Mouse (Mus musculus): ENCODE results near the gene Pax5. TPM values are rescaled to one million over a fixed set of nuclear protein-coding genes. Genes with fewer than 3 reads are reported as not detected.

The Pax5 gene
- polyA plus RNA-seq, 1 experiment from 2014 or later: 0.34 TPM

- Histone ChIP-seq H3K27ac (ENCODE audit: low read length) (no peak overlapping the region), H3K4me1 (ENCODE audit: control insufficient read depth, insufficient read depth, low read length) (no peaks in the 10 kb centered on the region), H3K9ac (ENCODE audit: low read length) (no peak overlapping the region), H3K4me3 (ENCODE audit: low read length) (no peak overlapping the region), H3K4me2 (ENCODE audit: low read depth, low read length) (no peak overlapping the region), H3K9me3 (replicated peaks; ENCODE audit: control insufficient read depth, low read length) (no peaks in the 10 kb centered on the region), H3K27me3 (ENCODE audit: control insufficient read depth, insufficient read depth, low read length) (no peaks in the 10 kb centered on the region), H3K36me3 (ENCODE audit: control insufficient read depth, insufficient read depth) (no peaks in the 10 kb centered on the region)
- no peak for ATAC-seq (replicated peaks; ENCODE audit: extremely low read depth, insufficient read depth, low FRiP score)
- 89% methylated on average over 6 of the region's 6 CpGs for WGBS
Measured at GRCm38 (mm10) chr4:44625108-44625424, 85.2 kb downstream of the Pax5 start.

- ATAC-seq (replicated peaks; ENCODE audit: extremely low read depth, insufficient read depth, low FRiP score): no peak
- 78% methylated on average over 12 of the region's 12 CpGs for WGBS
- H3K4me3 ChIP-seq (ENCODE audit: low read length): no peak overlapping the region
- H3K4me2 ChIP-seq (ENCODE audit: low read depth, low read length): no peak overlapping the region
- H3K27me3 ChIP-seq (ENCODE audit: control insufficient read depth, insufficient read depth, low read length): no peaks in the 10 kb centered on the region
- no peaks in the 10 kb centered on the region for H3K36me3 ChIP-seq (ENCODE audit: control insufficient read depth, insufficient read depth)
- no peak overlapping the region for H3K9ac ChIP-seq (ENCODE audit: low read length)
- H3K27ac ChIP-seq (ENCODE audit: low read length): no peak overlapping the region
- no peaks in the 10 kb centered on the region for H3K9me3 ChIP-seq (replicated peaks; ENCODE audit: control insufficient read depth, low read length)
- H3K4me1 ChIP-seq (ENCODE audit: control insufficient read depth, insufficient read depth, low read length): no peaks in the 10 kb centered on the region
Measured at GRCm38 (mm10) chr4:44624232-44625107, 85.8 kb downstream of the Pax5 start.

- H3K9ac ChIP-seq (ENCODE audit: low read length): no peak overlapping the region
- no peaks in the 10 kb centered on the region for H3K27me3 ChIP-seq (ENCODE audit: control insufficient read depth, insufficient read depth, low read length)
- H3K4me3 ChIP-seq (ENCODE audit: low read length): no peak overlapping the region
- H3K27ac ChIP-seq (ENCODE audit: low read length): no peak overlapping the region
- no peaks in the 10 kb centered on the region for H3K4me1 ChIP-seq (ENCODE audit: control insufficient read depth, insufficient read depth, low read length)
- no peak overlapping the region for H3K4me2 ChIP-seq (ENCODE audit: low read depth, low read length)
- ATAC-seq (replicated peaks; ENCODE audit: extremely low read depth, insufficient read depth, low FRiP score): no peak
- no peaks in the 10 kb centered on the region for H3K9me3 ChIP-seq (replicated peaks; ENCODE audit: control insufficient read depth, low read length)
- H3K36me3 ChIP-seq (ENCODE audit: control insufficient read depth, insufficient read depth): no peaks in the 10 kb centered on the region
- WGBS: 83% methylated on average over 5 of the region's 5 CpGs
Measured at GRCm38 (mm10) chr4:44623435-44623727, 86.9 kb downstream of the Pax5 start.

GRCm38 (mm10) chr4:44622682-44623434 lies 87.4 kb downstream of the Pax5 start:
- ATAC-seq (replicated peaks; ENCODE audit: extremely low read depth, insufficient read depth, low FRiP score): no peak
- WGBS: 84% methylated on average over 17 of the region's 17 CpGs
- H3K4me1 ChIP-seq (ENCODE audit: control insufficient read depth, insufficient read depth, low read length): no peaks in the 10 kb centered on the region
- H3K4me3 ChIP-seq (ENCODE audit: low read length): no peak overlapping the region
- H3K4me2 ChIP-seq (ENCODE audit: low read depth, low read length): no peak overlapping the region
- no peaks in the 10 kb centered on the region for H3K27me3 ChIP-seq (ENCODE audit: control insufficient read depth, insufficient read depth, low read length)
- H3K9me3 ChIP-seq (replicated peaks; ENCODE audit: control insufficient read depth, low read length): no peaks in the 10 kb centered on the region
- no peaks in the 10 kb centered on the region for H3K36me3 ChIP-seq (ENCODE audit: control insufficient read depth, insufficient read depth)
- no peak overlapping the region for H3K9ac ChIP-seq (ENCODE audit: low read length)
- H3K27ac ChIP-seq (ENCODE audit: low read length): no peak overlapping the region

GRCm38 (mm10) chr4:44620241-44620640 lies 90.0 kb downstream of the Pax5 start:
- Histone ChIP-seq H3K9me3 (replicated peaks; ENCODE audit: control insufficient read depth, low read length) (no peaks in the 10 kb centered on the region), H3K36me3 (ENCODE audit: control insufficient read depth, insufficient read depth) (no peaks in the 10 kb centered on the region), H3K4me3 (ENCODE audit: low read length) (no peak overlapping the region), H3K27ac (ENCODE audit: low read length) (no peak overlapping the region), H3K4me1 (ENCODE audit: control insufficient read depth, insufficient read depth, low read length) (no peaks in the 10 kb centered on the region), H3K9ac (ENCODE audit: low read length) (no peak overlapping the region), H3K4me2 (ENCODE audit: low read depth, low read length) (no peak overlapping the region), H3K27me3 (ENCODE audit: control insufficient read depth, insufficient read depth, low read length) (no peaks in the 10 kb centered on the region)
- WGBS: 95% methylated on average over 5 of the region's 5 CpGs
- no peak for ATAC-seq (replicated peaks; ENCODE audit: extremely low read depth, insufficient read depth, low FRiP score)

- Histone ChIP-seq H3K4me2 (ENCODE audit: low read depth, low read length) (no peak overlapping the region), H3K27me3 (ENCODE audit: control insufficient read depth, insufficient read depth, low read length) (no peaks in the 10 kb centered on the region), H3K27ac (ENCODE audit: low read length) (no peak overlapping the region), H3K4me1 (ENCODE audit: control insufficient read depth, insufficient read depth, low read length) (no peaks in the 10 kb centered on the region), H3K9ac (ENCODE audit: low read length) (no peak overlapping the region), H3K9me3 (replicated peaks; ENCODE audit: control insufficient read depth, low read length) (no peaks in the 10 kb centered on the region), H3K36me3 (ENCODE audit: control insufficient read depth, insufficient read depth) (no peaks in the 10 kb centered on the region), H3K4me3 (ENCODE audit: low read length) (no peak overlapping the region)
- ATAC-seq (replicated peaks; ENCODE audit: extremely low read depth, insufficient read depth, low FRiP score): no peak
- 83% methylated on average over 8 of the region's 8 CpGs for WGBS
Measured at GRCm38 (mm10) chr4:44614066-44614667, 96.1 kb downstream of the Pax5 start.

GRCm38 (mm10) chr4:44612392-44612791 lies 97.9 kb downstream of the Pax5 start:
- Histone ChIP-seq H3K9me3 (replicated peaks; ENCODE audit: control insufficient read depth, low read length) (no peaks in the 10 kb centered on the region), H3K4me2 (ENCODE audit: low read depth, low read length) (no peak overlapping the region), H3K36me3 (ENCODE audit: control insufficient read depth, insufficient read depth) (no peaks in the 10 kb centered on the region), H3K4me1 (ENCODE audit: control insufficient read depth, insufficient read depth, low read length) (no peaks in the 10 kb centered on the region), H3K27me3 (ENCODE audit: control insufficient read depth, insufficient read depth, low read length) (no peaks in the 10 kb centered on the region), H3K9ac (ENCODE audit: low read length) (no peak overlapping the region), H3K4me3 (ENCODE audit: low read length) (no peak overlapping the region), H3K27ac (ENCODE audit: low read length) (no peak overlapping the region)
- WGBS: 85% methylated on average over 3 of the region's 3 CpGs
- no peak for ATAC-seq (replicated peaks; ENCODE audit: extremely low read depth, insufficient read depth, low FRiP score)

- Histone ChIP-seq H3K27me3 (ENCODE audit: control insufficient read depth, insufficient read depth, low read length) (no peaks in the 10 kb centered on the region), H3K9ac (ENCODE audit: low read length) (no peak overlapping the region), H3K4me1 (ENCODE audit: control insufficient read depth, insufficient read depth, low read length) (peaks cover 24% of the 10 kb centered on the region), H3K36me3 (ENCODE audit: control insufficient read depth, insufficient read depth) (no peaks in the 10 kb centered on the region), H3K9me3 (replicated peaks; ENCODE audit: control insufficient read depth, low read length) (no peaks in the 10 kb centered on the region), H3K27ac (ENCODE audit: low read length) (no peak overlapping the region), H3K4me3 (ENCODE audit: low read length) (no peak overlapping the region), H3K4me2 (ENCODE audit: low read depth, low read length) (no peak overlapping the region)
- no peak for ATAC-seq (replicated peaks; ENCODE audit: extremely low read depth, insufficient read depth, low FRiP score)
- 23% methylated on average over 2 of the region's 2 CpGs for WGBS
Measured at GRCm38 (mm10) chr4:44605453-44605852, 104.8 kb downstream of the Pax5 start.

GRCm38 (mm10) chr4:44602257-44602801 lies 108.0 kb downstream of the Pax5 start:
- ATAC-seq (replicated peaks; ENCODE audit: extremely low read depth, insufficient read depth, low FRiP score): no peak
- H3K9me3 ChIP-seq (replicated peaks; ENCODE audit: control insufficient read depth, low read length): no peaks in the 10 kb centered on the region

More at GRCm38 (mm10) chr4:44602257-44602801, 108.0 kb downstream of the Pax5 start:
- WGBS: 29% methylated on average over 5 of the region's 5 CpGs
- Histone ChIP-seq H3K4me2 (ENCODE audit: low read depth, low read length) (no peak overlapping the region), H3K36me3 (ENCODE audit: control insufficient read depth, insufficient read depth) (no peaks in the 10 kb centered on the region), H3K4me1 (ENCODE audit: control insufficient read depth, insufficient read depth, low read length) (peaks cover 29% of the 10 kb centered on the region), H3K9ac (ENCODE audit: low read length) (no peak overlapping the region), H3K4me3 (ENCODE audit: low read length) (no peak overlapping the region), H3K27me3 (ENCODE audit: control insufficient read depth, insufficient read depth, low read length) (no peaks in the 10 kb centered on the region), H3K27ac (ENCODE audit: low read length) (no peak overlapping the region)
